Mouse (Mus musculus) cerebellum, postnatal 10 days (tissue): Measurements from ENCODE around the gene Dnajc10.

Experiments used
- DNase-seq, 2 experiments: peaks; one replicate each; pipeline ENCODE4 v3.0.0; 2021; ENCODE audit warnings: mixed read lengths in 2 of 2

The Dnajc10 gene

DNA sequence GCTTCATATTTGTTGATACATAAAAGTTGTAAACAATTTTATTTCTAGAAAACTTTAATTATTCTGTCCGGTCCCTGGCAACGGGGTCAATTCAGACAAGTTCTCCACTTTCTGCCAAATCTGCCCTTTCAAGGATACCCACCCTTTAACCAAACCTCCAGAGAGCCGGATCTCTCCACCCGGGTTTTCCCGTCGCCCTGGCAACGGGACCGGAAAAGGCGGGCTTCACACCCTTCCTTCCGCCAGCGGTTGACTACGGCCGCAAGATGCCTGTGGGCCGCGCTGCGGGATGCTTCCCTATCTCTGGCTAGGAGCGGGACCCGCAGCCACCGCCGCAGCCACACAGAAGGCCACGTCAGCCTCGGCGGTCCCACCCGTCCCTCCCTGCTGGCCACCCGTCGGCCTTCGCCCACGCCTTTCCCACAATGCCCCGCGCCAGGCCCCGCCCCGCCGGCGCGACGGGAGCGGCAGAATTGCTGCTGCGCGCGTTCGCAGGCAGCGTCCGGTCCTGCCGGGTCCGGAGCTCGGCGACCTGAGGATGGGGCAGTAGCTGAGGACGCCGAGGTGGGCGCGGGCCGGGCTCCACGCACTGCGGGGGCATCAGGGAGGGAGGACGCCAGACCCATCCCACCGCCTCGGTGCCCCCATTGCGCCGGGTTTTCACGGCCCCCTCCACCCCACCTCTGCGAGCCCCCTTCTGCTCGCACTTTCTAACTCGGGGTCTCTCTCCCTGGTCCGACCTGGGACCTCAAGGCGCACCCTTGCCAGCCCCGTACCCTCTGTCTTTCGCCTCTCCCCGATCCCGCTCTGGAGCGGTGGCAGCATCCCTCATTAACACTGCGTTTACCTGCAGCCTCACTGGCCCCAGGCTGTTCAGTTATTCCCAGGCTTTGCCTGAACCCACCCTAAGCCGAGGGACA lies at the start of gene Dnajc10:
TSS of gene Dnajc10 (plus strand) at position 225 of the 920 bp plus-strand sequence.
- peak; percentile 95 to 96 for DNase-seq

DNA sequence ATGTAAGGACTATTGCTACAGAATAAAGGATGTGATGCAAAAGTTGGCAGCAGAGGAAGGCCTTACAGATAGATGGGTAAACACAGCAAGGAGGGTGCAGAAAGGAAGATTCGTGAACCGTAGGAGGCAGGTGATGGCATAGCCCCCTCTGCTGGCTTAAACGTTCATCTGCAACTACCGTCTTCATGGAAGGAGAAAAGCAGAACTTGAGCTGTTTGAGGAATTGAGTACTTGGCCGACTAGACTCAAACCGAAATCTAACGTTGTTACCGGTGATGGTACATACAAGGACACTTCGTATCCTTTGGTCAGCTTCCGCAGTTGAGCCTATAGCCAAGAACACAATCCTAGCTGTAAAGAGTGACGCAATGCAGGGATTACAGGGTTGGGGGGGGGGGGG lies 48.4 kb upstream of the Dnajc10 start:
- peak; percentile 73 to 81 for DNase-seq

DNA sequence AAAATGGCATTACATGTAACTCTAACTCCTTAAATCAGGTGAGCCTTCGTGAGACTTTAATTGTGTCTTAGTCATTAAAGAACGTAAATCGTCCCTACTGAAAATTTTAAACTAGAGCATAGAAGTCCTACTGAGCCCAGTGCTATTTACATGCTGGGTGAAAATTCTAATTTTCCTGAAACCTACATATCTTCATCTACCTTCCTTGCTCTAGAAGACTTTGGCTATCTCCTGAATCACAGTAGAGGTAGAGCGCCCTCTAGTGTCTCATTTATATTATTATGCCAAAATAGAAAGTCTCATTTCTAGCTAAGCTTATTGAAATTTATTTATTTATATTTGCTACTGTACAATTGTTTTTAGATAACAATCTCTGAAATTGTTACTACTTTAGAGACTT lies 47.2 kb upstream of the Dnajc10 start:
- peak; percentile 21 to 75 for DNase-seq

DNA sequence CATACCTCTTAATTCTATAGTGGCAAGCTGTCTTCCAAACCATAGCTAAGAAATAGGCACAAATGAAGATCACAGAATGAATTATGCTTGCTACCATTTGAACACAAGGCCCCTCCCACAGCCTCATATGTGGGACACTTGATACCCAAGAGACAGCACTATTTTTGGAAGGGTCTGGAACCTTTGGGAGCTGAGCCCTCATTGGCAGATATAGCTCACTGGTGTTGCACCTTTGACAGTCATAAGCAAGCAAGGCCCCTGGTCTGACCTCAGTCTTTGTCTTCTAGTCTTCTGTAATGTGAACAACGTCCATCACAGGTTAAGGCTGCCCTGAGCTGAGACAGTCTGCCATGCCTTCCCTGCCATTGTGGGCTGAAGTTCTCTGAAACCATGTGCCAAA lies 43.8 kb upstream of the Dnajc10 start:
- no peak for DNase-seq

DNA sequence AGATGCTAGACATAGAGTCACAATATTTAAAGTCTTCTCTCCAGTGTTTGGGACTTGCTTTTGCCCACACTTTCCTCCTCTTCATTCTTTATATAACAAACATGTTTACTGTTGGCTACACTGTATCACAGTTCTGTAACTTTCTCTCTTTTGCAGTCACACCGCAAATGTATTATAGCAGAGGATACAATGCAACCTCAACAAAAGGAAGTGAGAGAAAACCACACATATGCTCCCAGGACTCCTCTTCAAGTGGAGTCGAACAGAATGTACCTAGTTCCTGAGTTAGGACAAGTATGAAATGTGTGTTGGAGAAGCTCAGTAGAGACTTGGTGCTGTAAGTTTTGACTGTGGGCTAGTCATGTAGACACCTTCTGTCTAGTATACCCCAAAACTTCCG lies 42.2 kb upstream of the Dnajc10 start:
- DNase-seq: no peak

DNA sequence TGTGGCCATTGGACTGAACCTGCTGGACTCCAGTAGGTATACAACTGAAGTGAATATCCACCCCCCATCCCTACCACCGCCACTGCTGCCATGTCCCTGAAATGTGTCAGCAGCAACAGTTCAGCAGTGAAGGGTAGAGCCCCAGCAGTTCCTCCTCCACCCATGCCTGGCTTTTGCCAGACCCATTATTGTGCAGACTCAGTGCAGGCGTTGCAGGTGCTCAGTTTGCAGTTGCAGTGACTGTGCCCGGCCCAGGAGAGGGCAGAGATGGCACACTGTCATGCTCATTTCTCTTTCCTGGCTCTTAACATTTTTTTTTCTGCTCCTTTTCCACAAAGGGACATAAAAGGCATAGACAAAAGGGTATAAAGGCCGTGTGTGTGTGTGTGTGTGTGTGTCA lies 41.5 kb upstream of the Dnajc10 start:
- no peak for DNase-seq

DNA sequence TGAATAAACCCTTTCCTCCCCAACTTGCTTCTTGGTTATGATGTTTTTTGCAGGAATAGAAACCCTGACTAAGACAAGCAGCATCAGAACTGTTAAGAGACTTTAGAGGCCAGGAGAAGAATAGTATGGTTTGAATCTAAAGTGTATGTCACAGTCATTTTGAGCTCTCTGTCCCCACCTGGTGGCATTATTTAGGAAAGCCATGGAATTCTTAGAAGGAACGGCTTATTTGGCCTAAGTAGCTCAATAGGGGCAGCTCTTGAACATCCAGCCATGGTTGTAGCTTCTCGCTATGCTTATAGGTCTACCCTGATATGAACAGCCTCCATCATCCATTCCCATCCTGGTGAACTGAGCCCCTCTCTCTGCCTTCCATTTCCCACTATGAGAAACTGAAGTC lies 40.1 kb upstream of the Dnajc10 start:
- DNase-seq: peak; percentile 62 to 65

DNA sequence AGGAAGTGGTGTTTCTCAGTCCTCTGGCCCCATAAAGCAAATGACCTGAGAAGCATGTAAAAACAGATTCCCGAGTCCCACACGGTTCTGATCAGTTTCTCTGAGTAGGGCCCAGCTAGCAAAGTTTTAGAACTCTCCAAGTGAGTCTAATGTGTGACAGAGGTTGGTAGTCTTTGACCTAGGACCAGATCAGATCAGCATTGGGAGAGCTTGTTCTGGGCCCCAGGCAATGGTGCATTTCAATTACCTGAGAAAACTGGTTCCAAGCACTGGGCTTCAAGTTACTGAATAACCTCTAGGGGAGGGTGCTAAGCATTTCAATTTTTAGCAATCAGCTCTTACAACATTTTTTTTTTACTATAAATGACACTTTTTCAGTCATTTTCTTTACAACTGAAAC lies 33.1 kb upstream of the Dnajc10 start:
- DNase-seq: no peak

DNA sequence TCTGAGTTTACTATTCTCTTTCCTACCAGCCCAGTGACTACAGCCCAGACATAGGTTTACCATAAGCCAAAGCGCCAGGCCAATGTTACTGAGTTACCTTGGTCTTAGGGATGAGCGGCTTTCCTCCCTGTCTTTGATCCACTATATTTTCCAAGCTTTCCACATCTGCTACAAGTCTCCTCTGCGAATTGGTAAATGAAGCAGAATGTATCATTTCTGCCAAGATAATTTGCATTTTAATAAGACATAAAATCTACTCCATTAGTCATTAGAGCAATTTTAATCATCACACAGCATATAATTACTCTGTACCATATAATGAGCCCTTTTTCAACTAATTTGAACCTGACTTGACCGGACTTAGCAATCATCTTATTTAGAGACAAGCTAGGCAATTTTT lies 28.9 kb upstream of the Dnajc10 start:
- no peak for DNase-seq

DNA sequence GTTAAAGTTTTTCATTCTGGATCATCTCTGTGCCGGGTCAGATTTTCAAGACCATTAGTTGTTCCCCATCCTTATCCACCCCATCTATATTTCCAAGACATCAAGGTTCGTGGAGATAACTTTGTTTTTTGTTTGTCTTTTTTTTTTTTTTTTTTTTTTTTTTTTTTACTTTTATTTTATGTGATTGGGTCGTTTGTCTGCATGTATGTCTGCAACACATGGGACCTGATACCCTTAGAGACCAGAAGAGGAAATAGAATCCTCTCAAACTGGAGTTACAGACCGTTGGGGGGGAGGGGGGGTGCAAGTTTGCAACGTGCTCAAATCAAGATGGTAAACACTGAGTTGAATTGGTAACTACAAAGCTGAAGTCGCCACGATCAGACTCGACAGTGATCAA lies 23.1 kb upstream of the Dnajc10 start, which contains the start of gene Prdx6b:
TSS of gene Prdx6b (plus strand) at position 301 of the 400 bp plus-strand sequence.
- no peak for DNase-seq

DNA sequence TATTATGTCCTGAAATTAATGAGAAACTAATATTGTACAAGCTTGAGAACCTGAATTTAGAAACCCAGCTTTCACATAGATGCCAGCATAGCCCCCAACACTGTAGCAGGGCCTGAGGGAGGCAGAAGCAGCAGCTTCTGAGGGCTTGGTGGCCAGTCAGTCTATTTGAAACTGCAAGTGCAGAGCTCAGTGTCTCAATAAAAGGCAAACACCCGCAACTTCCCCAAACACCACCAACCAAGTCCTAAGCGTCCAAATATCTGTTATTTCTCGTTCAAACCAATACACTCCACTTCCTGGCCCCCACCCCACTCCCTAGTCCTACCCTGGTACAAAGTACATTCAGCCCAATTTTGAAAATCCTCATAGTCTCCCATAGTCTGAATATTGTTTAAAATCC lies 16.9 kb upstream of the Dnajc10 start:
- no peak for DNase-seq

DNA sequence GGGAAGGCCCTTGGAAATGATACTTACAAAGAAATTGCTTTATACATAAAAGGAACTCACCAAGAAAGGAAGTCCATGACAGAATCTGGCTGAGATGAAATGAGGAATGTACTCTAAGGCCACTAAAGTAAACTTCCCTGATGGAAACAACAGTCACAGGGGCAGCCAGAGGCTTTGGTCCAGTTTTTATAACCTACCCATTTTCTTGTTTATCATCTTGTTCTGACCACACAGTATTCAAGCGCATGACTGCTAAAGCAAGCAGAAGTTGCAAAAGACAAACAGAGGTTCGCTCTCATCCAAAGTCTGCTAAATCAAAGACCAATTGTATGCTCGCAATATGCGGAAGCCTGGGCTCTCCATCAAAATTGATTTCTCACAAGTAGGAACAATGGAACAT lies 14.5 kb upstream of the Dnajc10 start:
- no peak for DNase-seq

DNA sequence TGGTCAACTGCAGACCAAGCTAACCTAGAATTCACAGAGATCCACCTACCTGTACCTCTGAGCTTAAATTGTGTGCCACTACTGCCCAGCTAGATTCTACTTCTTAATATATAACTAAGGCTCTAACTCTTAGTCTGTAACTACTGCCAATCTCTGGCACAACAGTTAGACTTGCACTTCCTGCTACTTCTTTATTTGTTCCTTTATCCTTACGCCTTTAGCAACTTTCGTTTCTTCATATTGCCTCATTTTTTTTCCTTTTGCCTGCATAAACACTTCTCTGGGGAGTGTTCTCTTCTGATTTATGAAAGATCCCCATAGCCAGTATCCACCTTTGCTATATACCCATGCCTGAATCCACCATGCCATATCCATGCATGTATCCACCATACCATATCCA lies 11.3 kb upstream of the Dnajc10 start:
- DNase-seq: no peak

DNA sequence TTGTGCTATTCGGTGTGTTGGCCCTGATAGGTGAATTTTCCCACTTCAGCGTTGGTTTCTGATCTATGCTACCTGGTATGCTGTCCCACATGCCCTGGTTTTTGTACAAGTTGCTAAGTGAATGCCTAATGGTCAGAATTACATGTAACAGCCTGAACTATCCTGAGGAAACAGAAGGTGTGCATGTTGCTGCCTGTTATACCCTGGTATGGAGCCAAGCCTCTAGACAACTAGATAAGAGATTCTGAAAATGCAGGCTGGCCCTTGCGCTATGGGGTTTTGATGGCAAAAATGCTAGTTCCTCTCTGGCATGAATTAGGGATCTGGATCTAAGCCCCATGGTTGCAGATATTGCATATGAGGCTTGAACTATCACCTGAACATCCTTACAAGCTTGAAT lies 7.6 kb upstream of the Dnajc10 start:
- DNase-seq: no peak

DNA sequence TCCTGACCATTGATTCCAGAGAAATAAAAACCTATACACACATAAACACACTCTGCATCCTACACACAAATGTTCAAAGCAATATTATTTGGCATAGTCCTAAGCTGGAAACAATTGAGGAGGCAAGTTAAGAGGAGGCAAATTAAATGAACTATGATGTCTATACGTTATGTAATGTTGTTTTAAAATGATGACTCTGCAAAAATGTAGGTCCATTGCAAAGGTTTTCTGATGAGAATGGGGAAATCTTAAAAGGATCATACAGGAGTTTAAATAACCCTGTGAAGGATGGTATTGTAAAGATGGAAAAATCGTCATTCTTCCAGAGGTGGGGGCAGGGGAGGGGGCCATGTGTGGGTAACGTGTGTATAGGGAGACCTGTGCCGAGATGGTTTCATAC lies 5.5 kb upstream of the Dnajc10 start:
- DNase-seq: no peak

DNA sequence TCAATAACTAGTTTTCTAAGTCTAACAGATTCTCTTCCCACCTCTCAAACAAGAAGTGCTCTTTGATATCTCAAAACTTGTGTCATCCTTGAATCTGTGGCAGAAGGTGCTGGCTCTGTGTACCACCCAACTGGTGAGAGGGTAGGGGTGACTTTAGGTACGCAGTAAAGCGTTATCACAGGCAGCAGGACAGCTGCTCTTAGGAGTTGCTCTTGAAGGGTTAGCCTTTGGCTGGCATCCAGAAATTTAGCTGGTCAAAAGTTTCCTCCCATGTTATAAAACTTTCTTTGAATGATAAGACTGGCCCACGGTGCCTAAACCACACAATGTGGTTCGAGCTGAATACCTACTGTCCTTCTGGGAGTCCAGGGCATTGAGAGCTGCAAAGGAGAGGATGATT lies 4.5 kb upstream of the Dnajc10 start:
- no peak for DNase-seq

DNA sequence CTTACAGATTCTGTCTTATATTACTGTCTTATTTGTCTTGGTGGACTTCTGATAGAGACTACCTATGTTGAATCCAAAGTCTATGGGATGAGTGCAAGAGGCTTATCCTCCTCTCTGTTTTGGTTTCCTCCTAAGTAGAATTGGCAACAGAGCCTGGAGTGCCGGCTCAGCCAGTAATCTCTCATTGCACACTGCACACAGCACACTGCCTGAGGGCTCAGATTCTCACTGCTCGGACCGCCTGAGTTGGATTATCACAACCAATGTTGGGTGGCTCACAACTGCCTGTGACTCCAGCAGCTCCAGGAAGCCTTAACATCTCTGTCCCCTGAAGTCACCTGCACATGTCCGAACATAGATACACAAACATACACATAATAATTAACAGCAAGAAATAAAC lies 3.9 kb upstream of the Dnajc10 start:
- DNase-seq: no peak

DNA sequence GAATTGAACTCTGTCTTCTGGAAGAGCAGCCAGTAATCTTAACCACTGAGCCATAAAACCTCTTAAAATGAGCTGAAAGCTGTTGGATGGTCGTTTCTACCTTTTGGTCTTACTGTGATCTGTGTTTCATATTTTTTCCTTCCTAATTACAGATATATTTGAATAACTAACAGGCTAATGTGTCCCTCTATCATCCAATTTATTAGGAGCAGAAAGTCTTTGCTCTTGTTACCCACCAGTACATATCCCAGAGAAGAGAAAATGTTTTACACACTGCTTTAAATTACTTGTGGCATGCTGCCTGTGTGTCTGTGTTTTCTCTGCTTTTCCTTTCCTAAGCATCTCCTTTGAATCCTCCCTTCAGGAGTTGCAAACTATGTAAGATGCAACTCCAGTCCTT lies 1.1 kb upstream of the Dnajc10 start:
- no peak for DNase-seq

DNA sequence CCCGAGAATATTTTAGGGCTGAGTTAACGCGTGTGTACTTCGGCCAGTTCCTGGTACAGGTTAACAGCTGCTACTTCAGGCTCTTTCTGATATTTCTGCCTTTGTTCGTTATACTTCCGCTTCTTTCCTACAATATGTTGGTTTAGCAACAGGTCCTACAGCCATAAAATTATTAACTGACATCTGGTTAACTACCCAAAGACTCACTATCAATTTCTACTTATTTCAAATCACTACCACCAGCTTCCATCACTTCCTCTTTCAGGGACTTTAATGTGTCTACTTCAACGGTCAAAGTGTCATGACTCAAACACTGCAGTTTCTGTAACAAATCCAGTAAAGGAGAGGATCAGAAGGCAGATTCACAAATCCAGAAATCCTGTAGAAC lies 418 bp upstream of the Dnajc10 start:
- DNase-seq: no peak

DNA sequence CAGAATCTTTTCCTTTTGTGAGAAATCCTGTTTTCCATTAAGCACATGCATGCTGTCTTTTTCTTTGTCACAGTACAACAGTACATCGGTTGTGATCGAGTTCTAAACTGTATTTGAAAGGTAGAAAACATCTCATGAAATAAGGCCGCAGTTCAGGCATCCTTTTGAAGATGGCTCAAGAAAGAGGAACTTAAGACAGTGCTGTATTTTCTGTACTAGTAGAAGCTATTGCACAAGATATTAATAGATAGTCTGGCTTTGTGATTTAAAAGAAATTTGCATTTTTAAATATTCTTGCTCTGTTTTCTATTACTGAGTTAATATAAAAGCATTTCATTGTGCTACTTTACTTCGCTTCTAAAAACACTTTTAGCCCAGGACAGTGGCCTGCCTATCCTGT lies 7.6 kb downstream of the Dnajc10 start:
- no peak for DNase-seq

DNA sequence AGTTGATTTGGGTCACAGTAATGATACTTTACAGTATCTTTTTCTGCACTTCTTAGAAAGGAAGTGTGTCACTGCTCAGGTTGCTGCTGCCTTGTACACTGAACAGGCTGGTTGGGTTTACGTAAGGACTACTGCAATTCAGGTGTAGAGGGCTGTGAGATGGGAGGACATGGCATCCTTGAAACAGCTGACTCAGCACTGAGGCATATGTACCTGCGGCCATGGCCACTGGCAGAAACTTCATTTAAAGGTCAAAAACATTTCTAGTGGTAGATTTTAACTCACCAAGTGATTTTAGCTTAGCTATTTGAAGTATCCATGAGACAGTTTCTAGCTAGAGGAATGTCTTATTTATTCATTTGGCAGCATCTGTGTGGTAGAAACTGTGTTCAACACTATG lies 10.5 kb downstream of the Dnajc10 start:
- no peak for DNase-seq

DNA sequence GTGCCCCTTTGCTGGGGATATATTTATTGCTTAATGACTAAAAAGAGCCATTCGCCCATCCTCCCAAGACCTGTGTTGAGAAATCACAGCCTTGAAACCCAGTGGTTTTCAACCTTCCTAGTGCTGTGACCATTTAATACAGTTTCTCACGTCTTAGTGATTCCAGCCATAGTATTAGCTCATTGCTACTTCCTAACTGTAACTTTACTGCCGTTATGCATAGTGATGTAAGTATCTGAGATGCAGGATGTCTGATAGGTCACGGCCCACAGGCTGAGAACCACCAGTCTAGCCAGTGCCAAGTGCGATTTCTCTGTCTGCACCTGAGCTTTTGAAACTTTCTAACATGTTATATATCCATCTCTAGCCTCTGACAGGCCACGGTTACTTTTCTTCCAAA lies 12.0 kb downstream of the Dnajc10 start:
- DNase-seq: no peak

DNA sequence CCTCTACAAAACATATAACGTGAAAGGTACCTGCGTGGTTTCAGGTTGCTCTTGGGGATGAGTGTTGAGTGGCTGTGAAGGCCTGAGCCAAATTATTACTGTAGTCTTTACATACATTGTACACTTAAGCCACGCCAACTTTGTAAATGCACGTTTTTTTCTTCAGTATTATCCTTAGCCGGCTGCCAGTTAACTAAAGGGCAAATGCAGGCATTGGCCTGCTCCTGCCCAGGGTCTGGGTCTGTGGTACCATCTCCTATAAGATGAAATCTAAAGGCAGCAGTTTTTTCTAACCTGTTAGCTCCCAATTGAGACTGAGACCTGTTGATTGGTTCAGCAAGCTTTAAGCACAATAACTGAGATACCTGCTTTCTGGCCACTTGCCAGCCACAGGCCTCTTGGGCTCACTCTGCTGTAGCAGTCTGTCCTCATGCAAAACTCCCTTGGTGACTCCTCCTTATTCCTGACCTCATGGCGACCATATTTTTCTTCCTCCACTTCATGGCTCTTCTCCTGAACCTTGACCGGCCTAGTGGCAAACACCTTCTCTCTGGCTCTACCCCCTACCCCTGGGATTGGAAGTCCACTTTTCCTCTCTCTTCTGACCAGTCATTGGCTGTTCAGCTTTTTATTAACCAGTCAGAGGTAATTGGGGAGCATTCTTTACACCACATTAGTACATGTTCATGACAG lies 13.8 kb downstream of the Dnajc10 start:
- DNase-seq: no peak

DNA sequence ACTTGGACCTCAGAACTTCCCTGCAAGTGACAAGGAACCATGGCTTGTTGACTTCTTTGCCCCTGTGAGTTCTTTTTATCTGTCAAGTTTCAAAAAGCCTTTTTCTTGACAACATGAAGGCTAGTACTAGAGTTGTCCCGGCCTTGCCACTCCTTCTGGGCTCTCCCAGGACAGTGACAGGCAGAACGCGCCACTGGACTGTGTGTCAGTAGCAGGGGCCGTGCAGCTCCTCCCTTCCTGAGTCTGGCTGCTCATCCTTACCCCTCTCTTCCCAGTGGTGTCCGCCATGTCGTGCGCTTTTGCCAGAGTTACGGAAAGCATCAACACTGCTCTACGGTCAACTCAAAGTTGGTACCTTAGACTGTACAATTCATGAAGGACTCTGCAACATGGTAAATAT lies 25.3 kb downstream of the Dnajc10 start:
- no peak for DNase-seq
